Mouse (Mus musculus) monocyte, adult 5-6 weeks (primary cell): ENCODE results near the gene Tead1. TPM values are rescaled to one million over a fixed set of nuclear protein-coding genes. Genes with fewer than 3 reads are reported as not detected.

Experiments used
- ATAC-seq: fragments of 153-309, 156-312 bp; replicated peaks from 2 replicates; pipeline ENCODE4 v1.8.0; 2017; ENCODE audit warnings: mild to moderate bottlenecking; ENCODE audit not compliant: low TSS enrichment, insufficient number of reproducible peaks, severe bottlenecking, poor library complexity, low FRiP score
- total RNA-seq: library from RNA; stranded (forward); fragments of 200-1000, 200-491, 200-594 nt; gene quantifications from 3 replicates; pipeline ENCODE4 v1.2.3, GENCODE M21; 2017

Gene Tead1
- total RNA-seq, 1 experiment from 2014 or later: not detected

GRCm38 (mm10) chr7:112868551-112869465, 189.7 kb downstream of the Tead1 start:
- no peak for ATAC-seq

GRCm38 (mm10) chr7:112871752-112872151, 192.6 kb downstream of the Tead1 start:
- ATAC-seq: no peak

DNA sequence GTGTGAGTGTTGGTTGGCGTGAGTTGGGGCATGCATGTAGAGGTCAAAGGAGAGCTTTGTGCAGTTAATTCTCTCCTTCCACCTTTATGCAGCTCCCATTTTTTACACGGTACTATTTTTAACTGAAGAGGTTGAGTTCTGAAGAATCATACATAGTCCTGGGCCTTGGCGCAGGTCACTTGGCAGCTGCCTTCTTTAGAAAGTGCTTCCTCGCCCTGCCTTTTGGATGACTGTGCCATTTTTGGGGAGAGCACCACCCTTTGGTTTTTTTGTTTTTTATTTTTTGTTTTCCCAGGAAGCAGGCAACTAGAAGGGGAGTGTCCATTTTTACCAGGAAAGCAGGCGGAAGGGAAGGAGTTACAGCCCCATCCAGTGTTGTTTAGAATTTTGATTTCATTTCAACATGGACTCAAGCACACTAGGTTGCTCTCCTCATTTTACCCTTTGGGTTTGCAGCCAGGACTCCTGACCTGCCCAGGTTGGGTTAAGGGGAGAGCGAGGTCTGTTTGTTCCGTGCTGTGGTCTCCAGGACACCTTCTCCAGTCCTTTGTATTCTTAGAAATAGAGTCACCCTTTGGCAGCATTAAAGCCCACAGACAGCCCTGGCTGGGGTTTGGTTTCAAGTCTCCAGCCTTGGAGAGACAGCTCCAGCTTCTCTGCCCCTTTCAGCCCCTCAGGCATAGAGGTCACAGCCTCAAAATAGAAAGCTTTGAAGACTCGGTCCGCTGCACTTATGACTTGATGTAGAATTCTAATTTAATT, 193.5 kb downstream of the Tead1 start:
- no peak for ATAC-seq

GRCm38 (mm10) chr7:112876128-112876527, 197.0 kb downstream of the Tead1 start:
- ATAC-seq: no peak

- no peak for ATAC-seq
Measured at GRCm38 (mm10) chr7:112883791-112884274, 204.7 kb downstream of the Tead1 start.

GRCm38 (mm10) chr7:112885546-112885945, 206.4 kb downstream of the Tead1 start:
- no peak for ATAC-seq

- no peak for ATAC-seq
Measured at GRCm38 (mm10) chr7:112891883-112892282, 212.8 kb downstream of the Tead1 start.

- ATAC-seq: no peak
Measured at GRCm38 (mm10) chr7:112892595-112892994, 213.5 kb downstream of the Tead1 start.

DNA sequence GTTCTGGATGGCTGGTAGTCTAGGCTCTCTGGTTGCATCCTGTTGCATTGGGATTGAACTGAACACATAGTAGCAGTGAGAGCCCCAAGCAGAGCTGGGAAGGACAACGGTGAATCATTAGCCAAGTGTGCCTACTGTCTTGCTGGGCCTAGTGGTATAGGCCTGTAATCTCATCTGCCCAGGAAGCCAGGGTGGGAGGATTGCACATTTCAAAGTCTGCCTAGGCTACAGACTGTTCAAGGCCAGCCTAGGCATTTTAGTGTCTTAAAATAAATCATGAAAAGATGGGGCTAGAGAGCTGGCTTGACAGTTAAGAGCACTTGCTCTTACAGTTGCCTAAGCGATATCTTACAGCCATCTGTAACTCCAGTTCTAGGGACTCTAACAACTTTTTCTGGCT, 217.2 kb downstream of the Tead1 start:
- ATAC-seq: no peak

DNA sequence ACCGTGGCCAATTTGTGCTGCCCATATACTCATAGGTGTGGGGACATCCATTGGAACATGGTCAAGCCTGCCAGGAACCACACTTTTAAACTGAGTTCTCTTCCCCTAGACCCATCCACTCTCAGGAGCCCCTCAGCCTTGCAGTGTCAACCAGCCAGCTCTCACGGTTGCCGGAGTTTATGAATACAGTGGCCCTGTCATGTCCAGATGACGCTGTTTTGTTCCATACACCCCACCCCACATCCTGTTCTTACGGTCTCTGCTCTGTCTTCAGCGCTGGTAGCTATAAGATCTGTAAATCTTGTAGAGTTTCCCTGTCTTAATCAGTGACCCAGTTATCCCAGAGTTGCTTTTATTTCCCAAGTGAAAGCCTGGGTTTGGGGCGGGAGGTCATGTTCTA, 222.6 kb downstream of the Tead1 start:
- no peak for ATAC-seq

DNA sequence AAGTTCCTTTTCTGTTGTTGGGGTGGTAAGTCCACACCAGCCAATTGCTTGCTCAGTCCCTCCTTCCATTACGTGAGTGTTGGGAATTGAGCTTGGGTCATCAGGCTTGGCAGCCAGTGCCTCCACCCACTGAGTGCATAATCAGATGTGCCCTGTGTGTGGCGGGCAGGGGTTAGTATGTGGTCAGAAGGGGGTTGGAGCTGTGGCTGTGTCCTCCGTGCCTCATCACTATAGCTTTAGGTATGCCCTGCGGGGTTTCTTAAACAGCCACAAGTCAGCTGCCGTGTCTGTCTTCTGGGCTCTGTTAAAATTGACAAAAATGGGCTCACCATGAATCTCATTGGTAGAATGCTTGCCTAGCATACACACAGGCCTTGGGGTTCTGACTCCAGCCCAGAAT, 227.7 kb downstream of the Tead1 start:
- ATAC-seq: no peak

- ATAC-seq: no peak
Measured at GRCm38 (mm10) chr7:112907468-112907867, 228.3 kb downstream of the Tead1 start.

DNA sequence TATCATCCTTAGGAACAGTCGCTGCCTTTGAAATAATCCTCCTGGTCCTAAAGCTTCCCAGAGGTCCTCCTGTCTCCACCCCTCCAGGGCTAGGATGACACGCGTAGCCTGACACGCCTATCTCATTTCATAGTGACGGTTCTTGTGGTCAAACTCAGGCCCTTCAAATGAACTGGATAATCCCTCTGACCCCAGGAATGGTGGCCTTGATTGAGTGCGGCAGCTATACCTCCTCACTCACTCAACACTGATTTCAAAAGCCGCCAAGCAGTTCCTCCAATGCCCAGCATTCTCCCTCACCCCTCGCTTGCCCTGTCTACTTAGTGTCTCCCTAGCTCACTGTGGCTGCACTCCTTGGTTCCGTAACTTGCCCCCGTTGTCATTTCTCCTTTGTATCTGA, 230.0 kb downstream of the Tead1 start:
- no peak for ATAC-seq

DNA sequence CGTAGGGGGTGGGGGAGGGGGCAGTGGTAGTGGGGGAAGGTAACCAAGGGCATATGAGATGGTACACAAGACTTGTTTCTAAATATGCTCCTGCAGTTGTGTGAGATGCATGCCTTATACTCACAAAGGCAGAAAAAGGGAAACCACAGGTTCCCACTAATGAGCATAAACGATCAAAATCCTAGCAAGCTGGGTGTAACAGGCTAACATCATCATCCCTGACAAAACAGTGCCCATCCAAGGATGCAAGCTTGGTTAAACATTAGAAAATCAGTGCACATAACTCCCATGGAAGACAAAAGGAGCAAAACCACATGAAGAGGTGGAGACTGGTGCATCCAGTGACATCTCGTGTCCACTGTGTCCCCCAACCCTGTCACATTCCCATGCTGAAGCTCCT, 233.9 kb downstream of the Tead1 start:
- ATAC-seq: no peak

- no peak for ATAC-seq
Measured at GRCm38 (mm10) chr7:112915571-112915970, 236.5 kb downstream of the Tead1 start.

DNA sequence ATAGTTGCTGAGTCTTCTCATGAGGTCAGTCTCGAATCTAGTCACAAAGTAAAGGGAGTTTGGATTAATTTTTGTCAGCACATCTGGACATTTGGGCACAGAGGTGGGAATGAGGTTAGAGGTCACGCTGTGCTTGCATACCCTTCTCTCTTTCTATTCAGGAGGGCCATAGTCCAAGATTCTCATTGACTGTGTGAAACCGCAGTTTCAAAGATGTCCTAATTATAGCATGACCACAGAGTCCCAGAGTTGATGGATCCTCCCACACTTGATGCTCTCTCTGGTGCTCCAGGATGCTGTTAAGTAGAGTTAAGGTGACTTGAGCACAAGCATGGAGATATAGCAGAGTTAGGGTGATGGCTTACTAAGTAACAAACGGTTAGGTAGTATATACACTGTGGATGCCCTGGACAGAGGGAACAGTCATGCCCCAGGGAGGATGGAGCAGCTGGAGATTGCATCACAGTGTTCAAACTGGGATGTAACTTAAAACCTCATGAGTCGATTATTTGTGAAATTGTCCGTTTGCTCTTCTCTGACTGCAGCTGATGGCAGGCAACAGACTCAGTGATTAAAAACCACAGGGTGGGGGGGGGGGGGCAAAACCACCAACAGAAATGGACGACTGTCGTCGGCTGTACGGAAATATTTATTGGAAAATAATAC, 238.6 kb downstream of the Tead1 start:
- no peak for ATAC-seq

- ATAC-seq: no peak
Measured at GRCm38 (mm10) chr7:112918279-112918991, 239.3 kb downstream of the Tead1 start.

DNA sequence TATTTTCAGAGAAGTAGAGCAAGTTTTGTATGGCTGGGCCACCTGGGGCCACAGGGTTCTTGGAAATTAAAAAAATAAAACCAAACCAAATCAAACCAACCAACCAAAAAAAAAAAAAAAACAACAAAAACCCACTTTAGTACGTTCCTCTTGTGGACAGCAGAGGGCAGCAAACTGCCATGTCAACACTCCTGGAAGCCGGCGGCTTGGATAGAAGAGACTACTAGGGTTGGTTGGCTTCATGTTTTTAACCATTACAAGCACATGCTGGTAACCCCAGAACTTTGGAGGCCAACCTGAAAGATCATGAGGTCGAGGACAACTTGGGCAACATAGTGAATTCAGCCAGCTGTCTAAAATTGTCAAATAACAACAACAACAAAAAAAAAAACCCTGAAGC, 240.7 kb downstream of the Tead1 start:
- ATAC-seq: no peak

- ATAC-seq: no peak
Measured at GRCm38 (mm10) chr7:112922801-112923200, 243.7 kb downstream of the Tead1 start.
